Mouse (Mus musculus): Measurements from ENCODE around the gene Gm13871.
"Not testable (repeated sequence)": the region's sequence is repeated elsewhere in the genome, so short reads cannot be mapped to it uniquely, and the experiment has no call there.

Gm13871 gene

DNA sequence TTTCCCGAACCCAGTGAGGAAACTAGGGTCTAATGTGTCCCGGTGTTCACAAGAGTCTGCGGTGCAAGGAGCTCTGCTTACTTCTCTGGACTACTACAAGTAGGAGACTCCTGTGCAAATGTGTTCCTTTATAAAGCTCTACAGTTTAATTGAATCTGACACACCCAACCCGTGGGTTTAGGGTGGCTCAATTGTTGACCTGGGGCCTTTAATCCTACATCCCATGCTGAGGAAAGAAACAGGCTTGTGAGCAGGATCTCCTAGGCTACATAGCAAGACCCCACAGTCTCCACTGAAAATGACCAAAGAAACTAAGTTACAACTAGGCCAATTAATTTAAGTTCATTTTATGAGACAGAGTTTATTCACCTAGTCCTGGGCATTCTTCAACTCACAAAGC is at the start of gene Gm13871:
Gene Gm13871 (minus strand): TSS at position 101 of the 400 bp plus-strand sequence.
- not testable (repeated sequence) for DNase-seq (ENCODE audit: low spot score)

DNA sequence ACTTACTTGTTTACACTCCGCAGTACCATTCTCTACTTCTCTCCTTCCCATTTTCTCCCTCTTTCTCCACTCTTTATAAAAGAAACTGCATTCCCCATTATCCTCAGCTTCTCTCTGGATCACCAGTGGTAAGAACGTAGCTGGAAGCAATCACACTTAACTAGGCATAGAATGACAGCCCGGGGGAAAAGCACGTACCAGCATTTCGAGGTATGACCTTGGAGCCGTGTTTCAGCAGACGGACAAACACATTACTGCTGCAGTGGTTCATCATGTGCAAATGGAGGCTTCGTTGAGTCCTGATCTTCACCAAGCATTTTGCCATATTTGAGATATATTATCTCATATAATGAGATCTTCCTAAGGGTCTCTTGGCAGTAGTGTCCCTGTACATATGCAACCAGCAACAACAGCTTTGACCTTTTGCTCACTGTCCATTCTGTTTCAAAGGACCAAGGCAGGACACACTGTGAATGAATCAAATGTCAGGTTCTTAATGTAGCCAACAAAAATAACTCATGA is 44.7 kb upstream of the Gm13871 start, which contains the start of gene 2310002L09Rik:
Gene 2310002L09Rik (minus strand): TSS at position 472 of the 522 bp plus-strand sequence.
- no peak for DNase-seq (ENCODE audit: low spot score)

DNA sequence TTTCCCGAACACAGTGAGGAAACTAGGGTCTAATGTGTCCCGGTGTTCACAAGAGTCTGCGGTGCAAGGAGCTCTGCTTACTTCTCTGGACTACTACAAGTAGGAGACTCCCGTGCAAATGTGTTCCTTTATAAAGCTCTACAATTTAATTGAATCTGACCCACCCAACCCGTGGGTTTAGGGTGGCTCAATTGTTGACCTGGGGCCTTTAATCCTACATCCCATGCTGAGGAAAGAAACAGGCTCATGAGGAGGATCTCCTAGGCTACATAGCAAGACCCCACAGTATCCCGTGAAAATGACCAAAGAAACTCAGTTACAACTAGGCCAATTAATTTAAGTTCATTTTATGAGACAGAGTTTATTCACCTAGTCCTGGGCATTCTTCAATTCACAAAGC is 14.9 kb upstream of the Gm13871 start, which contains the start of gene Gm11756:
Gene Gm11756 (minus strand): TSS at position 101 of the 400 bp plus-strand sequence.
- DNase-seq (ENCODE audit: low spot score), result not testable (repeated sequence)

DNA sequence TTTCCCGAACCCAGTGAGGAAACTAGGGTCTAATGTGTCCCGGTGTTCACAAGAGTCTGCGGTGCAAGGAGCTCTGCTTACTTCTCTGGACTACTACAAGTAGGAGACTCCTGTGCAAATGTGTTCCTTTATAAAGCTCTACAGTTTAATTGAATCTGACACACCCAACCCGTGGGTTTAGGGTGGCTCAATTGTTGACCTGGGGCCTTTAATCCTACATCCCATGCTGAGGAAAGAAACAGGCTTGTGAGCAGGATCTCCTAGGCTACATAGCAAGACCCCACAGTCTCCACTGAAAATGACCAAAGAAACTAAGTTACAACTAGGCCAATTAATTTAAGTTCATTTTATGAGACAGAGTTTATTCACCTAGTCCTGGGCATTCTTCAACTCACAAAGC is 14.7 kb downstream of the Gm13871 start, which contains the start of gene Gm11757:
Gene Gm11757 (minus strand): TSS at position 101 of the 400 bp plus-strand sequence.
- DNase-seq (ENCODE audit: low spot score), result not testable (repeated sequence)

DNA sequence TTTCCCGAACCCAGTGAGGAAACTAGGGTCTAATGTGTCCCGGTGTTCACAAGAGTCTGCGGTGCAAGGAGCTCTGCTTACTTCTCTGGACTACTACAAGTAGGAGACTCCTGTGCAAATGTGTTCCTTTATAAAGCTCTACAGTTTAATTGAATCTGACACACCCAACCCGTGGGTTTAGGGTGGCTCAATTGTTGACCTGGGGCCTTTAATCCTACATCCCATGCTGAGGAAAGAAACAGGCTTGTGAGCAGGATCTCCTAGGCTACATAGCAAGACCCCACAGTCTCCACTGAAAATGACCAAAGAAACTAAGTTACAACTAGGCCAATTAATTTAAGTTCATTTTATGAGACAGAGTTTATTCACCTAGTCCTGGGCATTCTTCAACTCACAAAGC is 29.6 kb downstream of the Gm13871 start, which contains the start of gene Gm11758:
Gene Gm11758 (minus strand): TSS at position 101 of the 400 bp plus-strand sequence.
- DNase-seq (ENCODE audit: low spot score), result not testable (repeated sequence)
